Mouse (Mus musculus): ENCODE results near the gene Dab1. TPM values are rescaled to one million over a fixed set of nuclear protein-coding genes. Genes with fewer than 3 reads are reported as not detected.

Dab1 gene
- polyA plus RNA-seq, 1 experiment from 2014 or later, result 55.4 TPM

GRCm38 (mm10) chr4:103677195-103677594, 58.0 kb downstream of the Dab1 start:
- no peaks in the 10 kb centered on the region for H3K9me3 ChIP-seq (ENCODE audit: control insufficient read depth, low read length)
- no peaks in the 10 kb centered on the region for H3K36me3 ChIP-seq (ENCODE audit: control insufficient read depth, insufficient read depth, low read length)
- DNase-seq (ENCODE audit: low spot score), result no peak
- ATAC-seq (ENCODE audit: low FRiP score), result no peak
- WGBS, result 72% methylated on average over 1 of the region's 1 CpGs
- no peak overlapping the region for H3K4me3 ChIP-seq (ENCODE audit: low read depth, low read length)
- no peak overlapping the region for H3K4me2 ChIP-seq (replicated peaks; ENCODE audit: low read depth, low read length)
- H3K27me3 ChIP-seq (ENCODE audit: control insufficient read depth, insufficient read depth, low read length), result no peaks in the 10 kb centered on the region
- H3K27ac ChIP-seq (ENCODE audit: low read depth, low read length), result no peak overlapping the region
- no peak overlapping the region for H3K9ac ChIP-seq (ENCODE audit: low read depth, low read length)
- H3K4me1 ChIP-seq (replicated peaks; ENCODE audit: control insufficient read depth, insufficient read depth, low read length), result no peaks in the 10 kb centered on the region

- no peak overlapping the region for H3K9ac ChIP-seq (ENCODE audit: low read depth, low read length)
- 89% methylated on average over 6 of the region's 6 CpGs for WGBS
Observed at GRCm38 (mm10) chr4:103678501-103678900, 59.3 kb downstream of the Dab1 start.

GRCm38 (mm10) chr4:103685136-103685535, 66.0 kb downstream of the Dab1 start:
- H3K4me3 ChIP-seq (ENCODE audit: low read depth, low read length), result no peak overlapping the region
- H3K9me3 ChIP-seq (ENCODE audit: control insufficient read depth, low read length), result no peaks in the 10 kb centered on the region
- no peaks in the 10 kb centered on the region for H3K27me3 ChIP-seq (ENCODE audit: control insufficient read depth, insufficient read depth, low read length)
- no peak overlapping the region for H3K4me2 ChIP-seq (replicated peaks; ENCODE audit: low read depth, low read length)
- H3K27ac ChIP-seq (ENCODE audit: low read depth, low read length), result no peak overlapping the region
- ATAC-seq (ENCODE audit: low FRiP score), result no peak
- H3K36me3 ChIP-seq (ENCODE audit: control insufficient read depth, insufficient read depth, low read length), result no peaks in the 10 kb centered on the region
- H3K9ac ChIP-seq (ENCODE audit: low read depth, low read length), result no peak overlapping the region
- H3K4me1 ChIP-seq (replicated peaks; ENCODE audit: control insufficient read depth, insufficient read depth, low read length), result no peaks in the 10 kb centered on the region
- DNase-seq (ENCODE audit: low spot score), result no peak
- 91% methylated on average over 4 of the region's 4 CpGs for whole genome bisulfite sequencing

More at GRCm38 (mm10) chr4:103678501-103678900, 59.3 kb downstream of the Dab1 start:
- ATAC-seq (ENCODE audit: low FRiP score), result no peak
- Histone ChIP-seq H3K36me3 (ENCODE audit: control insufficient read depth, insufficient read depth, low read length) (no peaks in the 10 kb centered on the region), H3K4me1 (replicated peaks; ENCODE audit: control insufficient read depth, insufficient read depth, low read length) (no peaks in the 10 kb centered on the region), H3K9me3 (ENCODE audit: control insufficient read depth, low read length) (no peaks in the 10 kb centered on the region), H3K4me2 (replicated peaks; ENCODE audit: low read depth, low read length) (no peak overlapping the region), H3K27ac (ENCODE audit: low read depth, low read length) (no peak overlapping the region), H3K4me3 (ENCODE audit: low read depth, low read length) (no peak overlapping the region), H3K27me3 (ENCODE audit: control insufficient read depth, insufficient read depth, low read length) (no peaks in the 10 kb centered on the region)
- no peak for DNase-seq (ENCODE audit: low spot score)

- Histone ChIP-seq H3K36me3 (ENCODE audit: control insufficient read depth, insufficient read depth, low read length) (no peaks in the 10 kb centered on the region), H3K9ac (ENCODE audit: low read depth, low read length) (no peak overlapping the region), H3K27me3 (ENCODE audit: control insufficient read depth, insufficient read depth, low read length) (no peaks in the 10 kb centered on the region), H3K4me2 (replicated peaks; ENCODE audit: low read depth, low read length) (no peak overlapping the region), H3K4me3 (ENCODE audit: low read depth, low read length) (no peak overlapping the region), H3K27ac (ENCODE audit: low read depth, low read length) (no peak overlapping the region), H3K4me1 (replicated peaks; ENCODE audit: control insufficient read depth, insufficient read depth, low read length) (no peaks in the 10 kb centered on the region), H3K9me3 (ENCODE audit: control insufficient read depth, low read length) (no peaks in the 10 kb centered on the region)
- WGBS, result 55% methylated on average over 3 of the region's 3 CpGs
- ATAC-seq (ENCODE audit: low FRiP score) (no peak), DNase-seq (ENCODE audit: low spot score) (no peak)
Observed at GRCm38 (mm10) chr4:103691717-103692116, 72.6 kb downstream of the Dab1 start.

GRCm38 (mm10) chr4:103699755-103700154, 80.6 kb downstream of the Dab1 start:
- Histone ChIP-seq H3K9ac (ENCODE audit: low read depth, low read length) (no peak overlapping the region), H3K4me2 (replicated peaks; ENCODE audit: low read depth, low read length) (no peak overlapping the region), H3K36me3 (ENCODE audit: control insufficient read depth, insufficient read depth, low read length) (no peaks in the 10 kb centered on the region), H3K27me3 (ENCODE audit: control insufficient read depth, insufficient read depth, low read length) (no peaks in the 10 kb centered on the region), H3K4me1 (replicated peaks; ENCODE audit: control insufficient read depth, insufficient read depth, low read length) (peaks cover 6% of the 10 kb centered on the region; the same call in 1 of the 2 replicates), H3K4me3 (ENCODE audit: low read depth, low read length) (no peak overlapping the region), H3K9me3 (ENCODE audit: control insufficient read depth, low read length) (no peaks in the 10 kb centered on the region), H3K27ac (ENCODE audit: low read depth, low read length) (no peak overlapping the region)
- ATAC-seq (ENCODE audit: low FRiP score), result peak; percentile 57
- 26% methylated on average over 4 of the region's 4 CpGs for WGBS
- DNase-seq (ENCODE audit: low spot score), result peak; percentile 28

- Histone ChIP-seq H3K4me1 (replicated peaks; ENCODE audit: control insufficient read depth, insufficient read depth, low read length) (peaks cover 6% of the 10 kb centered on the region; the same call in 1 of the 2 replicates), H3K27ac (ENCODE audit: low read depth, low read length) (no peak overlapping the region), H3K4me3 (ENCODE audit: low read depth, low read length) (no peak overlapping the region), H3K36me3 (ENCODE audit: control insufficient read depth, insufficient read depth, low read length) (no peaks in the 10 kb centered on the region), H3K9ac (ENCODE audit: low read depth, low read length) (no peak overlapping the region), H3K9me3 (ENCODE audit: control insufficient read depth, low read length) (no peaks in the 10 kb centered on the region), H3K4me2 (replicated peaks; ENCODE audit: low read depth, low read length) (no peak overlapping the region), H3K27me3 (ENCODE audit: control insufficient read depth, insufficient read depth, low read length) (no peaks in the 10 kb centered on the region)
- 46% methylated on average over 6 of the region's 6 CpGs for WGBS
- peak; percentile 19 for DNase-seq (ENCODE audit: low spot score)
- no peak for ATAC-seq (ENCODE audit: low FRiP score)
Observed at GRCm38 (mm10) chr4:103700392-103700791, 81.2 kb downstream of the Dab1 start.

GRCm38 (mm10) chr4:103702137-103702536, 83.0 kb downstream of the Dab1 start:
- H3K4me2 ChIP-seq (replicated peaks; ENCODE audit: low read depth, low read length), result no peak overlapping the region
- H3K9ac ChIP-seq (ENCODE audit: low read depth, low read length), result no peak overlapping the region
- ATAC-seq (ENCODE audit: low FRiP score) (no peak), DNase-seq (ENCODE audit: low spot score) (peak; percentile 40)
- no peak overlapping the region for H3K27ac ChIP-seq (ENCODE audit: low read depth, low read length)
- H3K4me1 ChIP-seq (replicated peaks; ENCODE audit: control insufficient read depth, insufficient read depth, low read length), result peaks cover 6% of the 10 kb centered on the region; the same call in 1 of the 2 replicates
- WGBS, result 71% methylated on average over 3 of the region's 3 CpGs
- H3K9me3 ChIP-seq (ENCODE audit: control insufficient read depth, low read length), result no peaks in the 10 kb centered on the region
- H3K27me3 ChIP-seq (ENCODE audit: control insufficient read depth, insufficient read depth, low read length), result no peaks in the 10 kb centered on the region
- H3K36me3 ChIP-seq (ENCODE audit: control insufficient read depth, insufficient read depth, low read length), result no peaks in the 10 kb centered on the region
- no peak overlapping the region for H3K4me3 ChIP-seq (ENCODE audit: low read depth, low read length)

- no peak for ATAC-seq (ENCODE audit: low FRiP score)
- Histone ChIP-seq H3K4me3 (ENCODE audit: low read depth, low read length) (no peak overlapping the region), H3K4me1 (replicated peaks; ENCODE audit: control insufficient read depth, insufficient read depth, low read length) (peaks cover 5% of the 10 kb centered on the region; the same call in 1 of the 2 replicates), H3K9me3 (ENCODE audit: control insufficient read depth, low read length) (no peaks in the 10 kb centered on the region), H3K27ac (ENCODE audit: low read depth, low read length) (no peak overlapping the region), H3K36me3 (ENCODE audit: control insufficient read depth, insufficient read depth, low read length) (no peaks in the 10 kb centered on the region), H3K27me3 (ENCODE audit: control insufficient read depth, insufficient read depth, low read length) (no peaks in the 10 kb centered on the region), H3K9ac (ENCODE audit: low read depth, low read length) (no peak overlapping the region), H3K4me2 (replicated peaks; ENCODE audit: low read depth, low read length) (no peak overlapping the region)
- DNase-seq (ENCODE audit: low spot score), result no peak
- WGBS, result 84% methylated on average over 2 of the region's 2 CpGs
Observed at GRCm38 (mm10) chr4:103704477-103704876, 85.3 kb downstream of the Dab1 start.

GRCm38 (mm10) chr4:103706501-103706900, 87.3 kb downstream of the Dab1 start:
- Histone ChIP-seq H3K9ac (ENCODE audit: low read depth, low read length) (no peak overlapping the region), H3K4me3 (ENCODE audit: low read depth, low read length) (no peak overlapping the region), H3K4me2 (replicated peaks; ENCODE audit: low read depth, low read length) (no peak overlapping the region), H3K36me3 (ENCODE audit: control insufficient read depth, insufficient read depth, low read length) (no peaks in the 10 kb centered on the region), H3K27me3 (ENCODE audit: control insufficient read depth, insufficient read depth, low read length) (no peaks in the 10 kb centered on the region), H3K9me3 (ENCODE audit: control insufficient read depth, low read length) (no peaks in the 10 kb centered on the region), H3K4me1 (replicated peaks; ENCODE audit: control insufficient read depth, insufficient read depth, low read length) (no peaks in the 10 kb centered on the region), H3K27ac (ENCODE audit: low read depth, low read length) (no peak overlapping the region)
- WGBS, result 81% methylated on average over 4 of the region's 4 CpGs
- DNase-seq (ENCODE audit: low spot score), result no peak
- ATAC-seq (ENCODE audit: low FRiP score), result no peak

All from hindbrain, embryonic 11.5 days (tissue).